8 mouse cellular contexts compared by ENCODE assay signal in the genomic region with DNA sequence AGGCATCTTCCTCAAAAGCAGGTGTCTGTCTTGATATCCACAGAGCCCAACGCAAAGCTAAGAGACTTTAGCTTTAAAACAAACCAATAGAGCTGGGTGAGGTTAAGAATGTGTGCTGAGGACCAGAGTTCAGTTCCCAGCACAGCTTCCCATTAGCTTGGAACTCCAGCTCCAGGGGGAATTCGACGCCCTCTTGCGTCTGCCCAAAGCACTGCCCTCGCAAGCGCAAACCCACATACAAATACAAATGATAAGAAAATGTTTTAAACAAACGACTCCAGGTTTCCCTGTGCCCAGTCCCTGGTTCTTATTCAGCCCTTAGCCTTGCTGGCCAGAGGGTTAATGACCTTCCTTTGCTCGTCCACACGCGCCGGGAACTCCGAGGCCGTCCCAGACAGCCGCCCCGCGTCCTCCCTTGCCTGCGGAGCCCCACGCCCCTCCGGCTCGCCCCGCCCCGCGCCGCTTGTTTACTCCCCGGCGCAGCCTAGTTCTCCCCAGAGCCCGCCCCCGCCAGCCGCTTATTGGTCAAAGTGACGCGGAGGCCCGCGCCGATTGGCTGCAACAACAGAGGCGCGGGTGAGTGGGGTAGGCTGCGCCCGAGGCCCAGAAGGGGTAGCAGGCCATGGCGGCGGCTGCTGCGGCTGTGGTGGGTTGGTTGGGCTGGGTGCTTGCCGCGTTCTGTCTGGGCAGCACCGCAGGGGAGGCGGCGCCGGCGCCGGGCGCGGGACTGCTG. TPM values are rescaled to one million over a fixed set of nuclear protein-coding genes. Genes with fewer than 3 reads are reported as not detected.
DNase-seq lines count a peak whose midpoint lies in the region; ATAC-seq and TF ChIP-seq lines count a peak whose summit lies in the region.

A gene (plus strand): TSS at position 579 of the 733 bp plus-strand sequence.

- H3K4me2 ChIP-seq in CH12.LX (ENCODE audit: insufficient read depth, low read depth, poor library complexity, severe bottlenecking) = peak within 1 kb of the TSS; percentile 89
- peak within 1 kb of the TSS; percentile 93 for H3K4me2 ChIP-seq in forebrain, embryonic 12.5 days
- peak within 1 kb of the TSS; percentile 99 for H3K4me2 ChIP-seq in heart, postnatal 0 days (ENCODE audit: low read depth, low read length)
- peak within 1 kb of the TSS; percentile 91 for H3K4me2 ChIP-seq in liver, embryonic 16.5 days (ENCODE audit: low read depth, low read length)
- H3K4me2 ChIP-seq in neural tube, embryonic 13.5 days = peak within 1 kb of the TSS; percentile 95

- peak within 1 kb of the TSS; percentile 80 to 99 (median 94) for H3K4me3 ChIP-seq in CH12.LX (replicated peaks in 1 of 3; ENCODE audit: low read depth in 2 of 3, low read length in 2 of 3, poor library complexity in 1 of 3)
- peak within 1 kb of the TSS; percentile 97 for H3K4me3 ChIP-seq in forebrain, embryonic 12.5 days (replicated peaks)
- H3K4me3 ChIP-seq in heart, postnatal 0 days (ENCODE audit: low read depth, low read length) = peak within 1 kb of the TSS; percentile 92
- peak within 1 kb of the TSS; percentile 89 for H3K4me3 ChIP-seq in liver, embryonic 16.5 days (ENCODE audit: low read depth, low read length)
- H3K4me3 ChIP-seq in neural tube, embryonic 13.5 days = peak within 1 kb of the TSS; percentile 93
- peak within 1 kb of the TSS; percentile 92 for H3K4me3 ChIP-seq in testis, adult 2 months (ENCODE audit: control insufficient read depth, low read depth, low read length)

- peak within 1 kb of the TSS; percentile 85 for H3K9ac ChIP-seq in CH12.LX (ENCODE audit: insufficient read depth, low read depth)
- H3K9ac ChIP-seq in forebrain, embryonic 12.5 days = peak within 1 kb of the TSS; percentile 90
- peak within 1 kb of the TSS; percentile 87 for H3K9ac ChIP-seq in heart, postnatal 0 days (replicated peaks; ENCODE audit: low read depth, low read length)
- H3K9ac ChIP-seq in liver, embryonic 16.5 days (ENCODE audit: low read depth, low read length) = peak within 1 kb of the TSS; percentile 85
- peak within 1 kb of the TSS; percentile 91 for H3K9ac ChIP-seq in neural tube, embryonic 13.5 days

- H3K4me1 ChIP-seq in CH12.LX (ENCODE audit: control insufficient read depth in 1 of 2, insufficient read depth in 2 of 2) = peaks cover 12 to 41% of the 10 kb centered on the region in 2 experiments
- peaks cover 33% of the 10 kb centered on the region for H3K4me1 ChIP-seq in forebrain, embryonic 12.5 days
- peaks cover 20% of the 10 kb centered on the region for H3K4me1 ChIP-seq in heart, postnatal 0 days (ENCODE audit: control insufficient read depth, insufficient read depth)
- H3K4me1 ChIP-seq in liver, embryonic 16.5 days (ENCODE audit: control insufficient read depth, low read depth, low read length) = peaks cover 13% of the 10 kb centered on the region
- H3K4me1 ChIP-seq in neural tube, embryonic 13.5 days (replicated peaks) = peaks cover 35% of the 10 kb centered on the region
- H3K4me1 ChIP-seq in testis, adult 2 months (ENCODE audit: control insufficient read depth, insufficient read depth, low read length) = peaks cover 8% of the 10 kb centered on the region

- no peak for TF ChIP-seq EP300 in CH12.LX (IDR thresholded peaks at IDR 0.05; ENCODE audit: low read length)
- TF ChIP-seq EP300 in heart, postnatal 0 days (IDR thresholded peaks at IDR 0.05; ENCODE audit: low read depth) = peak; percentile 73; the same call in 1 of the 2 replicates

- no peaks in the 10 kb centered on the region for H3K27me3 ChIP-seq in CH12.LX (replicated peaks)
- no peaks in the 10 kb centered on the region for H3K27me3 ChIP-seq in forebrain, embryonic 12.5 days
- H3K27me3 ChIP-seq in heart, postnatal 0 days (ENCODE audit: control insufficient read depth, insufficient read depth, low read length) = no peaks in the 10 kb centered on the region
- no peaks in the 10 kb centered on the region for H3K27me3 ChIP-seq in liver, embryonic 16.5 days (ENCODE audit: control insufficient read depth, insufficient read depth, low read depth, low read length)
- H3K27me3 ChIP-seq in neural tube, embryonic 13.5 days = no peaks in the 10 kb centered on the region
- H3K27me3 ChIP-seq in testis, adult 2 months (ENCODE audit: control insufficient read depth, insufficient read depth, low read length) = no peaks in the 10 kb centered on the region

- peak; percentile 77 for TF ChIP-seq POLR2A in CH12.LX (IDR thresholded peaks at IDR 0.05; ENCODE audit: low read depth, low read length)
- TF ChIP-seq POLR2A in testis, adult 2 months (IDR thresholded peaks at IDR 0.05; ENCODE audit: control insufficient read depth, low read depth, low read length) = peak; percentile 87

- ATAC-seq in forebrain, embryonic 12.5 days (ENCODE audit: low FRiP score) = peak; percentile 98
- ATAC-seq in heart, postnatal 0 days (ENCODE audit: insufficient read depth, low read depth) = peak; percentile 97
- peak; percentile 99 for ATAC-seq in liver, embryonic 16.5 days (ENCODE audit: low read depth)
- peak; percentile 97 for ATAC-seq in neural tube, embryonic 13.5 days (ENCODE audit: low read depth)

- no peak for TF ChIP-seq RAD21 in CH12.LX (IDR thresholded peaks at IDR 0.05; ENCODE audit: low read depth, low read length)

- dilution Hi-C loops in CH12.LX (cut with MboI; ENCODE audit: extremely low pct_ligation_motif_present, extremely low pct_unique_long_range_greater_than_20kb, low sequenced_read_pairs) = no loop called here

- H3K9me3 ChIP-seq in CH12.LX (replicated peaks; ENCODE audit: low read length) = no peaks in the 10 kb centered on the region
- no peaks in the 10 kb centered on the region for H3K9me3 ChIP-seq in forebrain, embryonic 12.5 days
- H3K9me3 ChIP-seq in heart, postnatal 0 days (replicated peaks; ENCODE audit: control insufficient read depth, low read length) = no peaks in the 10 kb centered on the region
- H3K9me3 ChIP-seq in liver, embryonic 16.5 days (replicated peaks; ENCODE audit: control insufficient read depth, low read length) = no peaks in the 10 kb centered on the region
- H3K9me3 ChIP-seq in neural tube, embryonic 13.5 days = no peaks in the 10 kb centered on the region

- no peaks in the 10 kb centered on the region for H3K79me2 ChIP-seq in CH12.LX (replicated peaks; ENCODE audit: control insufficient read depth, extremely low read depth, insufficient read depth, poor library complexity, severe bottlenecking)

- peaks cover 4 to 30% of the 10 kb centered on the region in 2 experiments for H3K36me3 ChIP-seq in CH12.LX (replicated peaks in 1 of 2; ENCODE audit: control insufficient read depth in 1 of 2, insufficient read depth in 1 of 2, low read length in 1 of 2)
- H3K36me3 ChIP-seq in forebrain, embryonic 12.5 days (replicated peaks) = peaks cover 16% of the 10 kb centered on the region
- H3K36me3 ChIP-seq in heart, postnatal 0 days (replicated peaks; ENCODE audit: control insufficient read depth, insufficient read depth, low read length) = peaks cover 5% of the 10 kb centered on the region
- H3K36me3 ChIP-seq in liver, embryonic 16.5 days (ENCODE audit: control insufficient read depth, insufficient read depth) = no peaks in the 10 kb centered on the region
- peaks cover 8% of the 10 kb centered on the region for H3K36me3 ChIP-seq in neural tube, embryonic 13.5 days
- H3K36me3 ChIP-seq in testis, adult 2 months (ENCODE audit: control insufficient read depth, insufficient read depth, low read length) = peaks cover 1% of the 10 kb centered on the region; the same call in 1 of the 2 replicates

- TF ChIP-seq CTCF in CH12.LX (conservative IDR thresholded peaks at IDR 0.05 in 1 of 2, IDR thresholded peaks at IDR 0.05 in 1 of 2; ENCODE audit: low read depth in 2 of 2, low read length in 2 of 2) = peak in 1 of 2 experiments; percentile 55; a peak in 2 of 4 replicates
- peak; percentile 29; the same call in 1 of the 2 replicates for TF ChIP-seq CTCF in heart, postnatal 0 days (IDR thresholded peaks at IDR 0.05; ENCODE audit: low read depth)
- peak; percentile 41; the same call in 1 of the 2 replicates for TF ChIP-seq CTCF in testis, adult 2 months (IDR thresholded peaks at IDR 0.05; ENCODE audit: control insufficient read depth, insufficient read depth, insufficient replicate concordance, low read depth, low read length)

- 2% methylated on average over 45 of the region's 51 CpGs for WGBS in forebrain, embryonic 12.5 days
- 2% methylated on average over 46 of the region's 51 CpGs for WGBS in heart, postnatal 0 days
- 1% methylated on average over 49 of the region's 51 CpGs for WGBS in liver, embryonic 16.5 days (ENCODE audit: insufficient replicate concordance)
- WGBS in neural tube, embryonic 13.5 days = 2% methylated on average over 51 of the region's 51 CpGs

- in situ Hi-C loops in CH12.LX (cut with MboI; ENCODE audit: low pct_ligation_motif_present, low pct_unique_long_range_greater_than_20kb, low sequenced_read_pairs) = no loop called here

- peak within 1 kb of the TSS; percentile 19; the same call in 1 of the 2 replicates for H3K27ac ChIP-seq in CH12.LX (ENCODE audit: insufficient read depth, low read depth)
- peak within 1 kb of the TSS; percentile 99 for H3K27ac ChIP-seq in forebrain, embryonic 12.5 days
- H3K27ac ChIP-seq in heart, postnatal 0 days (ENCODE audit: low read depth) = peak within 1 kb of the TSS; percentile 99
- peak within 1 kb of the TSS; percentile 94 for H3K27ac ChIP-seq in liver, embryonic 16.5 days (ENCODE audit: low read length)
- peak within 1 kb of the TSS; percentile 99 for H3K27ac ChIP-seq in neural tube, embryonic 13.5 days (replicated peaks)
- peak within 1 kb of the TSS; percentile 91 for H3K27ac ChIP-seq in testis, adult 2 months (ENCODE audit: control insufficient read depth, insufficient read depth, low read depth, low read length)

- peak; percentile 93 for DNase-seq in CH12.LX (ENCODE audit: extremely low read depth)
- DNase-seq in c-Kit-positive CD71-positive TER-119-negative erythroid progenitor cells, embryonic 14.5 days (ENCODE audit: low read depth) = peak; percentile 98
- DNase-seq in heart, postnatal 0 days (ENCODE audit: low spot score) = peak; percentile 97
- peak; percentile 100 for DNase-seq in kidney, postnatal 4 days

TF ChIP-seq in CH12.LX, 34 proteins besides CTCF, POLR2A, EP300 and RAD21 (continues in another document):
- TF ChIP-seq SIN3A (IDR thresholded peaks at IDR 0.05; ENCODE audit: low read length) (peak; percentile 87), MYC (IDR thresholded peaks at IDR 0.05; ENCODE audit: low read depth, low read length) (no peak), CHD2 (IDR thresholded peaks at IDR 0.05; ENCODE audit: low read length) (peak; percentile 91), TCF12 (IDR thresholded peaks at IDR 0.05; ENCODE audit: low read depth, low read length) (peak; percentile 72)

RNA-seq across cellular contexts. Expression of the gene that starts here (rescaled TPM):
- 8.4 and 9.2 TPM in 2 replicates for total RNA-seq in CH12.LX (2012; rRNA removed)
- 2.8 and 3.0 TPM in 2 replicates for total RNA-seq in CH12.LX (2014; rRNA removed)
- 7.1 and 8.8 TPM in 2 replicates for polyA plus RNA-seq in CH12.LX (2012; ENCODE audit: insufficient read length, low read depth)
- polyA plus RNA-seq in forebrain, embryonic 12.5 days (2016; fragmentation: Nextera tagmentation; extraction: Ambion mirVana) = 3.4 and 4.5 TPM in 2 replicates
- 10.2 and 21.4 TPM in 2 replicates for total RNA-seq in heart, postnatal 0 days (2014; rRNA removed; ENCODE audit: low replicate concordance)
- 2.0 and 2.2 TPM in 2 replicates for polyA plus RNA-seq in heart, postnatal 0 days (2015; fragmentation: Nextera tagmentation; extraction: Ambion mirVana)
- 0.91 and 1.1 TPM in 2 replicates for polyA plus RNA-seq in liver, embryonic 16.5 days (2015; fragmentation: Nextera tagmentation; extraction: Ambion mirVana)
- polyA plus RNA-seq in neural tube, embryonic 13.5 days (2015; fragmentation: Nextera tagmentation; extraction: Ambion mirVana) = 3.4 and 4.2 TPM in 2 replicates
- polyA plus RNA-seq in testis, adult 2 months (2012; rRNA removed) = 5.6 and 5.9 TPM in 2 replicates

Comparison
In these comparisons a context has a peak if more than half of its experiments do, and no peak if none do; other contexts are left out.
1. Peak in every context shown above with its lines: DNase-seq, ATAC-seq, H3K4me3 ChIP-seq and H3K27ac ChIP-seq.
2. H3K27ac ChIP-seq: peak in every context shown above with its lines; median percentile 99 in forebrain, embryonic 12.5 days; 99 in heart, postnatal 0 days; 99 in neural tube, embryonic 13.5 days; 94 in liver, embryonic 16.5 days; 91 in testis, adult 2 months; 19 in CH12.LX.